Mouse (Mus musculus): Measurements from ENCODE around the gene Dlg2.

GRCm38 (mm10) chr7:92197621-92198020 lies 1721.1 kb downstream of the Dlg2 start:
- TF ChIP-seq EP300 (IDR thresholded peaks at IDR 0.05; ENCODE audit: insufficient read depth, low read depth, low read length) (no peak), POLR2A (IDR thresholded peaks at IDR 0.05; ENCODE audit: insufficient read depth, low read length) (no peak), CTCF (IDR thresholded peaks at IDR 0.05; ENCODE audit: low read depth, low read length) (no peak)

All from ES-Bruce4 (cell line).